Mouse (Mus musculus) midbrain, embryonic 11.5 days (tissue): ENCODE measurements around the gene Rps2. TPM values are rescaled to one million over a fixed set of nuclear protein-coding genes. Genes with fewer than 3 reads are reported as not detected.

Source experiments
- ATAC-seq: fragments of 200-750 bp; cut with Nextera tagmentation; 2 replicates; pipeline ENCODE4 v1.8.0; 2017; ENCODE audit warnings: moderate TSS enrichment, moderate library complexity; ENCODE audit not compliant: low FRiP score
- DNase-seq: peaks from one replicate; pipeline ENCODE4 v3.0.0; 2015; ENCODE audit warnings: low spot score; ENCODE audit errors: missing footprints
- H3K27ac ChIP-seq: fragments of 300-500 bp; sonication (generic); 2 replicates; pipeline ENCODE4 v1.5.1; 2014; ENCODE audit warnings: low read depth, low read length
- H3K27me3 ChIP-seq: fragments of 300-500 bp; sonication (generic); 2 replicates; pipeline ENCODE4 v1.6.1; 2014; ENCODE audit warnings: mild to moderate bottlenecking, low read length, moderate library complexity, mixed read lengths; ENCODE audit not compliant: control insufficient read depth, insufficient read depth
- H3K36me3 ChIP-seq: fragments of 300-500 bp; sonication (generic); 2 replicates; pipeline ENCODE4 v1.6.1; 2014; ENCODE audit warnings: mild to moderate bottlenecking, low read length, moderate library complexity, mixed read lengths; ENCODE audit not compliant: control insufficient read depth, insufficient read depth
- H3K4me1 ChIP-seq: fragments of 300-500 bp; sonication (generic); 2 replicates; pipeline ENCODE4 v1.6.1; 2014; ENCODE audit warnings: low read length; ENCODE audit not compliant: control insufficient read depth, insufficient read depth
- H3K4me2 ChIP-seq: fragments of 300-500 bp; sonication (generic); 2 replicates; pipeline ENCODE4 v1.6.1; 2014; ENCODE audit warnings: mild to moderate bottlenecking, moderate library complexity
- H3K4me3 ChIP-seq: fragments of 300-500 bp; sonication (generic); 2 replicates; pipeline ENCODE4 v1.5.1; 2014; ENCODE audit warnings: low read depth, low read length
- H3K9ac ChIP-seq: fragments of 300-500 bp; sonication (generic); 2 replicates; pipeline ENCODE4 v1.6.1; 2014; ENCODE audit warnings: low read length
- H3K9me3 ChIP-seq: fragments of 300-500 bp; sonication (generic); 2 replicates; pipeline ENCODE4 v1.6.1; 2016; ENCODE audit warnings: low read length; ENCODE audit not compliant: control insufficient read depth
- WGBS: fragments of 180-500 bp; shearing (Covaris S2); extraction: QIAGEN DNeasy Blood & Tissue Kit; methylation state at CpG from one replicate; pipeline ENCODE4 v1.1.7; 2014; 5-methylcytosine and 5-hydroxymethylcytosine counted together
- polyA plus RNA-seq: library from polyadenylated mRNA; unstranded; fragments of >200 nt; fragmentation: Nextera tagmentation; extraction: Ambion mirVana; gene quantifications from 2 replicates; pipeline ENCODE4 v1.2.1, GENCODE M21; 2014

Gene Rps2
- polyA plus RNA-seq, 1 experiment from 2014 or later: 1,392 TPM

GRCm38 (mm10) chr17:24724184-24724583 lies 6.3 kb downstream of the Rps2 start, which contains the start of gene Ndufb10:
TSS of gene Ndufb10 (minus strand) at chr17:24724478.
- under 1% methylated on average over 30 of the region's 30 CpGs for WGBS
- peaks cover 15% of the 10 kb centered on the region for H3K4me1 ChIP-seq
- H3K27me3 ChIP-seq: no peaks in the 10 kb centered on the region

GRCm38 (mm10) chr17:24725637-24726390 lies 7.9 kb downstream of the Rps2 start:
- 81% methylated on average over 3 of the region's 3 CpGs for WGBS
- ATAC-seq (no peak), DNase-seq (peak; percentile 67)
- peaks cover 15% of the 10 kb centered on the region for H3K4me1 ChIP-seq
- no peak overlapping the region for H3K27ac ChIP-seq
- H3K4me3 ChIP-seq: no peak overlapping the region
- H3K9ac ChIP-seq: no peak overlapping the region
- no peak overlapping the region for H3K4me2 ChIP-seq
- peaks cover 11% of the 10 kb centered on the region for H3K36me3 ChIP-seq
- no peaks in the 10 kb centered on the region for H3K27me3 ChIP-seq
- no peaks in the 10 kb centered on the region for H3K9me3 ChIP-seq

More at GRCm38 (mm10) chr17:24724184-24724583, 6.3 kb downstream of the Rps2 start, which contains the start of gene Ndufb10:
- H3K9me3 ChIP-seq: no peaks in the 10 kb centered on the region
- H3K4me2 ChIP-seq: peak within 1 kb of the TSS; percentile 74
- peak within 1 kb of the TSS; percentile 50 for H3K4me3 ChIP-seq
- peaks cover 11% of the 10 kb centered on the region for H3K36me3 ChIP-seq
- H3K27ac ChIP-seq: peak within 1 kb of the TSS; percentile 40
- ATAC-seq (peak; percentile 81), DNase-seq (peak; percentile 100)
- peak within 1 kb of the TSS; percentile 74 for H3K9ac ChIP-seq

GRCm38 (mm10) chr17:24727618-24728017 lies 9.7 kb downstream of the Rps2 start, which contains the start of gene Rpl3l:
TSS of gene Rpl3l (plus strand) at chr17:24727820.
- 66% methylated on average over 2 of the region's 2 CpGs for WGBS
- no peak for ATAC-seq

GRCm38 (mm10) chr17:24728184-24728583 lies 10.3 kb downstream of the Rps2 start:
- 73% methylated on average over 17 of the region's 17 CpGs for WGBS
- no peak overlapping the region for H3K4me3 ChIP-seq
- DNase-seq: no peak

More at GRCm38 (mm10) chr17:24727618-24728017, 9.7 kb downstream of the Rps2 start, which contains the start of gene Rpl3l:
- Histone ChIP-seq H3K36me3 (no peaks in the 10 kb centered on the region; the same call in 1 of the 2 replicates), H3K4me3 (no peak within 1 kb of the TSS), H3K9me3 (no peaks in the 10 kb centered on the region), H3K9ac (no peak within 1 kb of the TSS), H3K4me2 (no peak within 1 kb of the TSS), H3K4me1 (peaks cover 9% of the 10 kb centered on the region), H3K27ac (no peak within 1 kb of the TSS), H3K27me3 (no peaks in the 10 kb centered on the region)
- DNase-seq: no peak

GRCm38 (mm10) chr17:24729067-24729466 lies 11.2 kb downstream of the Rps2 start:
- no peaks in the 10 kb centered on the region for H3K27me3 ChIP-seq
- no peak for ATAC-seq
- 89% methylated on average over 6 of the region's 6 CpGs for WGBS
- H3K4me2 ChIP-seq: no peak overlapping the region
- no peaks in the 10 kb centered on the region for H3K36me3 ChIP-seq
- H3K9ac ChIP-seq: no peak overlapping the region
- no peaks in the 10 kb centered on the region for H3K4me1 ChIP-seq
- H3K9me3 ChIP-seq: no peaks in the 10 kb centered on the region
- H3K27ac ChIP-seq: no peak overlapping the region
- no peak overlapping the region for H3K4me3 ChIP-seq
- DNase-seq: peak; percentile 14

More at GRCm38 (mm10) chr17:24728184-24728583, 10.3 kb downstream of the Rps2 start:
- Histone ChIP-seq H3K36me3 (no peaks in the 10 kb centered on the region), H3K27ac (no peak overlapping the region), H3K4me2 (no peak overlapping the region), H3K9me3 (no peaks in the 10 kb centered on the region), H3K27me3 (no peaks in the 10 kb centered on the region), H3K9ac (no peak overlapping the region), H3K4me1 (peaks cover 5% of the 10 kb centered on the region)
- ATAC-seq: no peak

- H3K4me3 ChIP-seq: no peak overlapping the region
- no peaks in the 10 kb centered on the region for H3K9me3 ChIP-seq
- H3K36me3 ChIP-seq: no peaks in the 10 kb centered on the region
- WGBS: 83% methylated on average over 14 of the region's 14 CpGs
- H3K27me3 ChIP-seq: no peaks in the 10 kb centered on the region
- H3K4me2 ChIP-seq: no peak overlapping the region
- no peak overlapping the region for H3K9ac ChIP-seq
- DNase-seq: peak; percentile 69
- H3K27ac ChIP-seq: no peak overlapping the region
- ATAC-seq: no peak
- peaks cover under 1% of the 10 kb centered on the region; the same call in 1 of the 2 replicates for H3K4me1 ChIP-seq
These were observed 12.9 kb downstream of the Rps2 start for GRCm38 (mm10) chr17:24730787-24731186.

GRCm38 (mm10) chr17:24732233-24732935 lies 14.5 kb downstream of the Rps2 start:
- Histone ChIP-seq H3K27me3 (no peaks in the 10 kb centered on the region), H3K9me3 (no peaks in the 10 kb centered on the region), H3K4me2 (no peak overlapping the region), H3K36me3 (no peaks in the 10 kb centered on the region), H3K4me1 (peaks cover 10% of the 10 kb centered on the region), H3K27ac (no peak overlapping the region), H3K9ac (no peak overlapping the region), H3K4me3 (no peak overlapping the region)
- no peak for DNase-seq
- 84% methylated on average over 12 of the region's 12 CpGs for WGBS
- ATAC-seq: no peak

GRCm38 (mm10) chr17:24733434-24734050 lies 15.6 kb downstream of the Rps2 start:
- H3K4me3 ChIP-seq: no peak overlapping the region
- no peaks in the 10 kb centered on the region for H3K9me3 ChIP-seq
- H3K27me3 ChIP-seq: no peaks in the 10 kb centered on the region
- DNase-seq: no peak
- ATAC-seq: no peak
- 90% methylated on average over 21 of the region's 21 CpGs for WGBS
- no peak overlapping the region for H3K27ac ChIP-seq
- H3K9ac ChIP-seq: no peak overlapping the region
- peaks cover 11% of the 10 kb centered on the region for H3K4me1 ChIP-seq
- no peak overlapping the region for H3K4me2 ChIP-seq
- no peaks in the 10 kb centered on the region for H3K36me3 ChIP-seq
